In the genomic region with DNA sequence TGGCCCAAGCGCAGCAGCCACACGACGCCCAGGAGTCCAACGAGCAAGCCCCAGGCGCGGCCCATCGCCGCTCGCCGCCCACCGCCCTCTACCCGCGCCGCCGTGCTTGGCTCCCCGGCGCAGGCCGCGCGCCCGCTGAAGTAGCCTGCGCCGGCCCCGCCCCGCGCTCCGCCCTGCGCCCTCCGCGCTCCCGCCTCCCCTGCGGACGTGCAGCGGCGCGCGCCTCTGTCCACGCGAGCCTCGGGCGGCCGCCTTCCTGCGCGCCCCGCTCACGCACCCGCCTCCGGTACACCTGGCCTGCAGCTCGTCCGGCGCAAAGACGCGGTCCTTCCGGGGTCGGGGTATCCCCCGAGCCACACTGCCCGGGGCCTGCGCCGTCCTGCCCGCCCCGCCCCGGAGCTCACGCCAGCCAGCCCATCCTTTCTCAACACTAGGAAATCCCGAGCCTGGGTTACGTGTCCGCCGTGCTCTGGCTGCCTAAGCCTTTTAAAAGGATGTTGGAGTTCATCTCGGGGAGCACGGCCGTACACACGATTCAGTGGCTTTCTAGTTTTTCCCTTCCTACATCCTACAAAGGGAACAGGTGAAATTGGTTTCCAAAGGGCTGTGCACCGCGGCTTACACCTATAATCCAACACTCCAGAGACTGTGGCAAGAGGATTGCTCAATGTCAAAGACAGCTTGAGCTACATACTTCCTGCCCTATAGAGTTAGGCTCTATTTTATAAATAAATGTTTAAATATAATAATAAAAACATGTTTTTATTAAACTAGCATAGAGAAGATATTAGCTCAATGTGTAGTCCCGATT, we compare ENCODE assay signal across 8 mouse cellular contexts. TPM values are rescaled to one million over a fixed set of nuclear protein-coding genes. Genes with fewer than 3 reads are reported as not detected.
DNase-seq lines count a peak whose midpoint lies in the region; ATAC-seq and TF ChIP-seq lines count a peak whose summit lies in the region.

Ero1l (minus strand) TSS at position 346 of the 811 bp plus-strand sequence.

- H3K9ac ChIP-seq in lung, postnatal 0 days (replicated peaks; ENCODE audit: low read depth), result peak within 1 kb of the TSS; percentile 76

- H3K27ac ChIP-seq in hindbrain, embryonic 10.5 days, result peak within 1 kb of the TSS; percentile 98
- peak within 1 kb of the TSS; percentile 79 for H3K27ac ChIP-seq in lung, postnatal 0 days (ENCODE audit: low read length)

- H3K27me3 ChIP-seq in hindbrain, embryonic 10.5 days (ENCODE audit: insufficient read depth, poor library complexity, severe bottlenecking), result no peaks in the 10 kb centered on the region
- no peaks in the 10 kb centered on the region for H3K27me3 ChIP-seq in lung, postnatal 0 days (replicated peaks; ENCODE audit: insufficient read depth, low read length)

- peak; percentile 89 for DNase-seq in Muller cell, postnatal 12 days (ENCODE audit: inconsistent ontology term)
- peak; percentile 87 for DNase-seq in cerebellum, adult 9-11 months
- DNase-seq in frontal cortex, adult 2 months (ENCODE audit: extremely low spot score in 1 of 2, low spot score in 1 of 2), result peak; percentile 49 to 81
- DNase-seq in hindbrain, embryonic 10.5 days (ENCODE audit: low spot score), result peak; percentile 82
- peak; percentile 74 to 87 for DNase-seq in layer of hippocampus, postnatal 10 days (ENCODE audit: low spot score in 2 of 2)
- DNase-seq in lung, postnatal 0 days (ENCODE audit: low spot score), result peak; percentile 87
- peak; percentile 71 for DNase-seq in ovary, postnatal 10 days (ENCODE audit: low spot score)
- peak; percentile 81 for DNase-seq in thymus, postnatal 0 days (ENCODE audit: low spot score)

- H3K4me3 ChIP-seq in hindbrain, embryonic 10.5 days, result peak within 1 kb of the TSS; percentile 75
- H3K4me3 ChIP-seq in lung, postnatal 0 days (ENCODE audit: low read depth, low read length), result peak within 1 kb of the TSS; percentile 88

- peaks cover 16% of the 10 kb centered on the region for H3K4me1 ChIP-seq in hindbrain, embryonic 10.5 days (replicated peaks)
- peaks cover 12% of the 10 kb centered on the region; the same call in 1 of the 2 replicates for H3K4me1 ChIP-seq in lung, postnatal 0 days (ENCODE audit: insufficient read depth, low read depth, low read length)

- TF ChIP-seq CTCF in lung, postnatal 0 days (IDR thresholded peaks at IDR 0.05), result no peak

- WGBS in hindbrain, embryonic 10.5 days, result 2% methylated on average over 73 of the region's 74 CpGs
- WGBS in lung, postnatal 0 days, result 3% methylated on average over 33 of the region's 74 CpGs

- no peak for TF ChIP-seq EP300 in lung, postnatal 0 days (IDR thresholded peaks at IDR 0.05)

- no peaks in the 10 kb centered on the region for H3K9me3 ChIP-seq in hindbrain, embryonic 10.5 days
- H3K9me3 ChIP-seq in lung, postnatal 0 days (ENCODE audit: low read length), result no peaks in the 10 kb centered on the region

- peak; percentile 97 for ATAC-seq in lung, postnatal 0 days

- peak within 1 kb of the TSS; percentile 74 for H3K4me2 ChIP-seq in lung, postnatal 0 days (replicated peaks; ENCODE audit: low read depth, low read length)

- H3K36me3 ChIP-seq in hindbrain, embryonic 10.5 days, result no peaks in the 10 kb centered on the region
- H3K36me3 ChIP-seq in lung, postnatal 0 days (ENCODE audit: insufficient read depth, low read length), result no peaks in the 10 kb centered on the region

RNA-seq across cellular contexts. Expression of gene Ero1l, which starts in this region (rescaled TPM):
- polyA plus RNA-seq in frontal cortex, adult 2 months (2012; rRNA removed), result 28.8 and 30.0 TPM in 2 replicates
- polyA plus RNA-seq in hindbrain, embryonic 10.5 days (2016; fragmentation: Nextera tagmentation; extraction: Ambion mirVana), result 26.1 and 33.5 TPM in 2 replicates
- total RNA-seq in layer of hippocampus, postnatal 10 days (2021), result 10 to 100 TPM; 23.4 to 25.5 TPM
- polyA plus RNA-seq in lung, postnatal 0 days (2015; fragmentation: Nextera tagmentation; extraction: Ambion mirVana), result 24.5 and 24.9 TPM in 2 replicates
- polyA plus RNA-seq in thymus, postnatal 0 days (2015; fragmentation: Nextera tagmentation; extraction: Ambion mirVana), result 48.7 and 48.8 TPM in 2 replicates

Comparison
In these comparisons a context has a peak if more than half of its experiments do, and no peak if none do; other contexts are left out.
1. Peak in every context shown above with its lines: DNase-seq, ATAC-seq, H3K4me3 ChIP-seq and H3K27ac ChIP-seq.